In genomic region chr6:121367099-121367498, GRCm38 (mm10) we compare ENCODE assay signal across 12 mouse cellular contexts. TPM values are rescaled to one million over a fixed set of nuclear protein-coding genes. Genes with fewer than 3 reads are reported as not detected.
"Had no signal": no experiment of that assay in that cellular context is flagged by ENCODE, and none has a peak within 500 bp of the region (broad histone marks: within the 10 kb centered on the region; RNA-seq: fewer than 3 reads in every experiment).

No protein-coding gene starts in this region.

- H3K27me3 ChIP-seq: lung, embryonic 15.5 days; midbrain, embryonic 13.5 days; midbrain, embryonic 15.5 days; neural tube, embryonic 12.5 days; stomach, embryonic 15.5 days had no signal

- ATAC-seq: lung, postnatal 0 days; midbrain, embryonic 13.5 days; midbrain, embryonic 15.5 days had no signal

- H3K4me1 ChIP-seq: lung, embryonic 15.5 days; megakaryocyte, embryonic 14.5 days; midbrain, embryonic 13.5 days; midbrain, embryonic 15.5 days; neural tube, embryonic 12.5 days; stomach, embryonic 15.5 days had no signal

- H3K27ac ChIP-seq: lung, embryonic 15.5 days; macrophage; midbrain, embryonic 13.5 days; midbrain, embryonic 15.5 days; neural tube, embryonic 12.5 days; stomach, embryonic 15.5 days; stomach, postnatal 0 days had no signal

- H3K9me3 ChIP-seq: lung, embryonic 15.5 days; megakaryocyte, embryonic 14.5 days; midbrain, embryonic 13.5 days; midbrain, embryonic 15.5 days; neural tube, embryonic 12.5 days; stomach, embryonic 15.5 days had no signal

- H3K36me3 ChIP-seq: lung, embryonic 15.5 days; midbrain, embryonic 13.5 days; midbrain, embryonic 15.5 days; neural tube, embryonic 12.5 days; stomach, embryonic 15.5 days had no signal

- DNase-seq: right cerebral cortex, postnatal 14 days had no signal

- H3K9ac ChIP-seq: lung, embryonic 15.5 days; midbrain, embryonic 13.5 days; midbrain, embryonic 15.5 days; neural tube, embryonic 12.5 days; stomach, embryonic 15.5 days had no signal

- H3K4me3 ChIP-seq: lung, embryonic 15.5 days; megakaryocyte, embryonic 14.5 days; midbrain, embryonic 13.5 days; midbrain, embryonic 15.5 days; neural tube, embryonic 12.5 days; stomach, embryonic 15.5 days had no signal

- H3K4me2 ChIP-seq: lung, embryonic 15.5 days; midbrain, embryonic 11.5 days; midbrain, embryonic 13.5 days; midbrain, embryonic 15.5 days; neural tube, embryonic 12.5 days; stomach, embryonic 15.5 days had no signal

RNA-seq across cellular contexts. Expression of gene Slc6a12, which starts 24.2 kb away (rescaled TPM):
- polyA plus RNA-seq: lung, embryonic 15.5 days; lung, postnatal 0 days; macrophage; neural tube, embryonic 14.5 days had no signal
